Mouse (Mus musculus) C2C12 (cell line): ENCODE measurements around the gene Corin.

Experiments
- CTCF ChIP-seq: IDR thresholded peaks from one replicate; pipeline ENCODE4 v1.5.1; 2011; ENCODE audit not compliant: control insufficient read depth, insufficient read depth, insufficient read length
- MAX ChIP-seq: IDR thresholded peaks from one replicate; pipeline ENCODE4 v1.6.1; 2011; ENCODE audit warnings: mild to moderate bottlenecking, control low read depth
- USF1 ChIP-seq: IDR thresholded peaks from one replicate; pipeline ENCODE4 v1.6.1; 2011; ENCODE audit warnings: low read depth, mild to moderate bottlenecking, control low read depth, moderate library complexity

- TF ChIP-seq CTCF (no peak), USF1 (no peak), MAX (no peak)
These were observed 150.5 kb downstream of the Corin start for GRCm38 (mm10) chr5:72353746-72354145.
